Mouse (Mus musculus): ENCODE data around the gene Olfr573-ps1. TPM values are rescaled to one million over a fixed set of nuclear protein-coding genes. Genes with fewer than 3 reads are reported as not detected.

Gene Olfr573-ps1
- polyA plus RNA-seq, 1 experiment from 2014 or later: not detected

GRCm38 (mm10) chr7:102943417-102943816 is 1.0 kb upstream of the Olfr573-ps1 start:
- Histone ChIP-seq H3K4me2 (ENCODE audit: low read depth) (no peak overlapping the region), H3K4me1 (ENCODE audit: control insufficient read depth, insufficient read depth, low read length) (no peaks in the 10 kb centered on the region), H3K9ac (ENCODE audit: low read length) (no peak overlapping the region), H3K27me3 (ENCODE audit: control insufficient read depth, insufficient read depth, low read length) (no peaks in the 10 kb centered on the region), H3K27ac (ENCODE audit: low read depth, low read length) (no peak overlapping the region), H3K9me3 (ENCODE audit: control insufficient read depth, low read length) (no peaks in the 10 kb centered on the region), H3K36me3 (ENCODE audit: control insufficient read depth, insufficient read depth, low read length) (no peaks in the 10 kb centered on the region), H3K4me3 (ENCODE audit: low read depth, low read length) (no peak overlapping the region)
- no peak for ATAC-seq (ENCODE audit: insufficient read depth, low FRiP score, low TSS enrichment)
- no peak for DNase-seq (ENCODE audit: low spot score)
- 75% methylated on average over 1 of the region's 1 CpGs for WGBS

- no peaks in the 10 kb centered on the region for H3K36me3 ChIP-seq (ENCODE audit: control insufficient read depth, insufficient read depth, low read length)
- no peak overlapping the region for H3K4me2 ChIP-seq (ENCODE audit: low read depth)
- DNase-seq (ENCODE audit: low spot score) (no peak), ATAC-seq (ENCODE audit: insufficient read depth, low FRiP score, low TSS enrichment) (no peak)
- H3K27me3 ChIP-seq (ENCODE audit: control insufficient read depth, insufficient read depth, low read length): no peaks in the 10 kb centered on the region
- no peaks in the 10 kb centered on the region for H3K9me3 ChIP-seq (ENCODE audit: control insufficient read depth, low read length)
- H3K27ac ChIP-seq (ENCODE audit: low read depth, low read length): no peak overlapping the region
- 77% methylated on average over 3 of the region's 3 CpGs for WGBS
- H3K4me3 ChIP-seq (ENCODE audit: low read depth, low read length): no peak overlapping the region
- H3K9ac ChIP-seq (ENCODE audit: low read length): no peak overlapping the region
- H3K4me1 ChIP-seq (ENCODE audit: control insufficient read depth, insufficient read depth, low read length): no peaks in the 10 kb centered on the region
Observed at GRCm38 (mm10) chr7:102927105-102927504, 15.3 kb downstream of the Olfr573-ps1 start.

- no peak within 1 kb of the TSS for H3K27ac ChIP-seq (ENCODE audit: low read depth, low read length)
- no peaks in the 10 kb centered on the region for H3K36me3 ChIP-seq (ENCODE audit: control insufficient read depth, insufficient read depth, low read length)
- no peak within 1 kb of the TSS for H3K4me2 ChIP-seq (ENCODE audit: low read depth)
- no peaks in the 10 kb centered on the region for H3K27me3 ChIP-seq (ENCODE audit: control insufficient read depth, insufficient read depth, low read length)
- H3K9me3 ChIP-seq (ENCODE audit: control insufficient read depth, low read length): no peaks in the 10 kb centered on the region
- no peaks in the 10 kb centered on the region for H3K4me1 ChIP-seq (ENCODE audit: control insufficient read depth, insufficient read depth, low read length)
- H3K4me3 ChIP-seq (ENCODE audit: low read depth, low read length): no peak within 1 kb of the TSS
- DNase-seq (ENCODE audit: low spot score) (no peak), ATAC-seq (ENCODE audit: insufficient read depth, low FRiP score, low TSS enrichment) (no peak)
- no peak within 1 kb of the TSS for H3K9ac ChIP-seq (ENCODE audit: low read length)
- WGBS: 50% methylated on average over 1 of the region's 1 CpGs
Observed at GRCm38 (mm10) chr7:102924109-102924508, 18.3 kb downstream of the Olfr573-ps1 start, which contains the start of gene Olfr572. TSS of gene Olfr572 (plus strand) at chr7:102924409.

- no peaks in the 10 kb centered on the region for H3K9me3 ChIP-seq (ENCODE audit: control insufficient read depth, low read length)
- no peaks in the 10 kb centered on the region for H3K36me3 ChIP-seq (ENCODE audit: control insufficient read depth, insufficient read depth, low read length)
- no peak for DNase-seq (ENCODE audit: low spot score)
- no peaks in the 10 kb centered on the region for H3K4me1 ChIP-seq (ENCODE audit: control insufficient read depth, insufficient read depth, low read length)
- H3K4me2 ChIP-seq (ENCODE audit: low read depth): no peak overlapping the region
- H3K27ac ChIP-seq (ENCODE audit: low read depth, low read length): no peak overlapping the region
- no peak overlapping the region for H3K9ac ChIP-seq (ENCODE audit: low read length)
- WGBS: 22% methylated on average over 1 of the region's 1 CpGs
- H3K27me3 ChIP-seq (ENCODE audit: control insufficient read depth, insufficient read depth, low read length): no peaks in the 10 kb centered on the region
- no peak overlapping the region for H3K4me3 ChIP-seq (ENCODE audit: low read depth, low read length)
- ATAC-seq (ENCODE audit: insufficient read depth, low FRiP score, low TSS enrichment): peak; percentile 54; the same call in 1 of the 2 replicates
Observed at GRCm38 (mm10) chr7:102919632-102920031, 22.7 kb downstream of the Olfr573-ps1 start.

- no peaks in the 10 kb centered on the region for H3K4me1 ChIP-seq (ENCODE audit: control insufficient read depth, insufficient read depth, low read length)
- no peaks in the 10 kb centered on the region for H3K9me3 ChIP-seq (ENCODE audit: control insufficient read depth, low read length)
- no peak within 1 kb of the TSS for H3K4me2 ChIP-seq (ENCODE audit: low read depth)
- 48% methylated on average over 4 of the region's 4 CpGs for WGBS
- H3K4me3 ChIP-seq (ENCODE audit: low read depth, low read length): no peak within 1 kb of the TSS
- DNase-seq (ENCODE audit: low spot score) (no peak), ATAC-seq (ENCODE audit: insufficient read depth, low FRiP score, low TSS enrichment) (no peak)
- H3K27ac ChIP-seq (ENCODE audit: low read depth, low read length): no peak within 1 kb of the TSS
- H3K36me3 ChIP-seq (ENCODE audit: control insufficient read depth, insufficient read depth, low read length): no peaks in the 10 kb centered on the region
- H3K9ac ChIP-seq (ENCODE audit: low read length): no peak within 1 kb of the TSS
- no peaks in the 10 kb centered on the region for H3K27me3 ChIP-seq (ENCODE audit: control insufficient read depth, insufficient read depth, low read length)
Observed at GRCm38 (mm10) chr7:102917032-102917875, 25.1 kb downstream of the Olfr573-ps1 start, which contains the start of gene Olfr571. TSS of gene Olfr571 (minus strand) at chr7:102917536.

GRCm38 (mm10) chr7:102916405-102916804 is 26.0 kb downstream of the Olfr573-ps1 start:
- Histone ChIP-seq H3K4me3 (ENCODE audit: low read depth, low read length) (no peak overlapping the region), H3K9me3 (ENCODE audit: control insufficient read depth, low read length) (no peaks in the 10 kb centered on the region), H3K27ac (ENCODE audit: low read depth, low read length) (no peak overlapping the region), H3K27me3 (ENCODE audit: control insufficient read depth, insufficient read depth, low read length) (no peaks in the 10 kb centered on the region), H3K9ac (ENCODE audit: low read length) (no peak overlapping the region), H3K4me2 (ENCODE audit: low read depth) (no peak overlapping the region), H3K4me1 (ENCODE audit: control insufficient read depth, insufficient read depth, low read length) (no peaks in the 10 kb centered on the region), H3K36me3 (ENCODE audit: control insufficient read depth, insufficient read depth, low read length) (no peaks in the 10 kb centered on the region)
- 87% methylated on average over 5 of the region's 5 CpGs for WGBS
- ATAC-seq (ENCODE audit: insufficient read depth, low FRiP score, low TSS enrichment): no peak
- DNase-seq (ENCODE audit: low spot score): no peak

- H3K4me3 ChIP-seq (ENCODE audit: low read depth, low read length): no peak overlapping the region
- H3K9me3 ChIP-seq (ENCODE audit: control insufficient read depth, low read length): no peaks in the 10 kb centered on the region
- H3K4me1 ChIP-seq (ENCODE audit: control insufficient read depth, insufficient read depth, low read length): no peaks in the 10 kb centered on the region
- no peak overlapping the region for H3K9ac ChIP-seq (ENCODE audit: low read length)
- H3K27me3 ChIP-seq (ENCODE audit: control insufficient read depth, insufficient read depth, low read length): no peaks in the 10 kb centered on the region
- no peak for DNase-seq (ENCODE audit: low spot score)
- 61% methylated on average over 1 of the region's 1 CpGs for WGBS
- H3K27ac ChIP-seq (ENCODE audit: low read depth, low read length): no peak overlapping the region
- H3K36me3 ChIP-seq (ENCODE audit: control insufficient read depth, insufficient read depth, low read length): no peaks in the 10 kb centered on the region
- ATAC-seq (ENCODE audit: insufficient read depth, low FRiP score, low TSS enrichment): no peak
- no peak overlapping the region for H3K4me2 ChIP-seq (ENCODE audit: low read depth)
Observed at GRCm38 (mm10) chr7:102915261-102915660, 27.1 kb downstream of the Olfr573-ps1 start.

All from neural tube, embryonic 11.5 days (tissue).